Mouse (Mus musculus) heart, postnatal 0 days (tissue): Measurements from ENCODE around the gene Olfml2b.

Experiments
- CTCF ChIP-seq: IDR thresholded peaks from 2 replicates; pipeline ENCODE4 v1.5.1; 2016; ENCODE audit warnings: antibody characterized with exemption, control low read depth, low read depth
- EP300 ChIP-seq: IDR thresholded peaks from 2 replicates; pipeline ENCODE4 v1.6.1; 2016; ENCODE audit warnings: antibody characterized with exemption, low read depth

DNA sequence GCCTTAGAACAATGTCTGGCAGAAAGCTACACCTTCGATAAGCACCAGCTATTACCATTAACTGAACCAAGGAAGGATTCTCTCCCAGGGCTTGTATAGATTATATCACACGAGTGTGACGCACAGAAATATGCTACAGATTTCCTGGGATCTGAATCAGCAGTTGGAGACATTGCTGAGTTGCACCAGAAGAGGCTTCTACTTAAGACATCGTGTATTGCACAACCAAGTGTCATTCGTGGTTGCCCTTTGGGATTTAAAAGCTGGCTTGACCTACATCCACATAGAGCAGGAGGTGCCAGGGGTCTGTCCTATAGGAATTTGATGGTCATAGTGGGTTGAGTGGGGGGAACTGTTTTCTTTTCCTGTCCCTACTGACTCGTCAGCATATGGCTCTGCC, 58.6 kb downstream of the Olfml2b start:
- TF ChIP-seq EP300, result no peak
- TF ChIP-seq CTCF, result no peak
